Mouse (Mus musculus) heart, embryonic 15.5 days (tissue): ENCODE measurements around the gene Lrrc8a. TPM values are rescaled to one million over a fixed set of nuclear protein-coding genes. Genes with fewer than 3 reads are reported as not detected.

Source experiments
- ATAC-seq: fragments of 200-750 bp; cut with Nextera tagmentation; replicated peaks from 2 replicates; pipeline ENCODE4 v1.8.0; 2017; ENCODE audit warnings: low read depth, moderate TSS enrichment; ENCODE audit not compliant: insufficient number of reproducible peaks, insufficient read depth, low FRiP score
- H3K27ac ChIP-seq: fragments of 300-500 bp; sonication (generic); 2 replicates; pipeline ENCODE4 v1.5.1; 2015; ENCODE audit warnings: mild to moderate bottlenecking, inconsistent platforms
- H3K27me3 ChIP-seq: fragments of 300-500 bp; sonication (generic); 2 replicates; pipeline ENCODE4 v1.6.1; 2015; ENCODE audit warnings: inconsistent platforms
- H3K36me3 ChIP-seq: fragments of 300-500 bp; sonication (generic); 2 replicates; pipeline ENCODE4 v1.6.1; 2015; ENCODE audit warnings: mild to moderate bottlenecking, inconsistent platforms
- H3K4me1 ChIP-seq: fragments of 300-500 bp; sonication (generic); replicated peaks from 2 replicates; pipeline ENCODE4 v1.6.1; 2015; ENCODE audit warnings: inconsistent platforms
- H3K4me2 ChIP-seq: fragments of 300-500 bp; sonication (generic); 2 replicates; pipeline ENCODE4 v1.6.1; 2015; ENCODE audit warnings: inconsistent platforms, mild to moderate bottlenecking, moderate library complexity
- H3K4me3 ChIP-seq: fragments of 300-500 bp; sonication (generic); 2 replicates; pipeline ENCODE4 v1.5.1; 2015; ENCODE audit warnings: mild to moderate bottlenecking, inconsistent platforms
- H3K9ac ChIP-seq: fragments of 300-500 bp; sonication (generic); 2 replicates; pipeline ENCODE4 v1.6.1; 2015; ENCODE audit warnings: mild to moderate bottlenecking, inconsistent platforms
- H3K9me3 ChIP-seq: fragments of 300-500 bp; sonication (generic); replicated peaks from 2 replicates; pipeline ENCODE4 v1.6.1; 2016; ENCODE audit warnings: inconsistent platforms
- WGBS: fragments of 180-500 bp; shearing (Covaris S2); methylation state at CpG from one replicate; pipeline ENCODE4 v1.1.7; 2015; ENCODE audit warnings: mixed read lengths; 5-methylcytosine and 5-hydroxymethylcytosine counted together
- polyA plus RNA-seq: library from polyadenylated mRNA; unstranded; fragments of >200 nt; fragmentation: Nextera tagmentation; extraction: Ambion mirVana; gene quantifications from 2 replicates; pipeline ENCODE4 v1.2.1, GENCODE M21; 2015

Lrrc8a gene
- polyA plus RNA-seq, 1 experiment from 2014 or later = 37.7 TPM

GRCm38 (mm10) chr2:30264671-30265519 is 27.4 kb downstream of the Lrrc8a start:
- no peak; the same call in 1 of the 2 replicates for ATAC-seq
- 43% methylated on average over 7 of the region's 7 CpGs for WGBS
- Histone ChIP-seq H3K9ac (peak overlapping the region; percentile 36; the same call in 1 of the 2 replicates), H3K27me3 (no peaks in the 10 kb centered on the region), H3K27ac (peak overlapping the region; percentile 97), H3K9me3 (no peaks in the 10 kb centered on the region), H3K4me1 (peaks cover 68% of the 10 kb centered on the region), H3K4me3 (no peak overlapping the region), H3K4me2 (no peak overlapping the region), H3K36me3 (peaks cover 25% of the 10 kb centered on the region)

GRCm38 (mm10) chr2:30265767-30266253 is 28.3 kb downstream of the Lrrc8a start, which contains the start of gene Phyhd1:
Gene Phyhd1, plus strand, starts transcription at chr2:30266203.
- ATAC-seq = peak; percentile 68
- H3K27ac ChIP-seq = peak within 1 kb of the TSS; percentile 97
- no peaks in the 10 kb centered on the region for H3K27me3 ChIP-seq
- peak within 1 kb of the TSS; percentile 36 for H3K9ac ChIP-seq
- H3K4me2 ChIP-seq = peak within 1 kb of the TSS; percentile 29
- 16% methylated on average over 5 of the region's 5 CpGs for WGBS
- peaks cover 25% of the 10 kb centered on the region for H3K36me3 ChIP-seq
- no peaks in the 10 kb centered on the region for H3K9me3 ChIP-seq
- peak within 1 kb of the TSS; percentile 9; the same call in 1 of the 2 replicates for H3K4me3 ChIP-seq
- H3K4me1 ChIP-seq = peaks cover 64% of the 10 kb centered on the region

- WGBS = 16% methylated on average over 4 of the region's 4 CpGs
- peak; percentile 57 for ATAC-seq
- peak overlapping the region; percentile 9; the same call in 1 of the 2 replicates for H3K4me3 ChIP-seq
- H3K36me3 ChIP-seq = peaks cover 22% of the 10 kb centered on the region
- peak overlapping the region; percentile 97 for H3K27ac ChIP-seq
- peak overlapping the region; percentile 29 for H3K4me2 ChIP-seq
- H3K27me3 ChIP-seq = no peaks in the 10 kb centered on the region
- H3K9me3 ChIP-seq = no peaks in the 10 kb centered on the region
- H3K4me1 ChIP-seq = peaks cover 64% of the 10 kb centered on the region
- H3K9ac ChIP-seq = peak overlapping the region; percentile 36
Measured at GRCm38 (mm10) chr2:30266392-30266941, 29.0 kb downstream of the Lrrc8a start.

GRCm38 (mm10) chr2:30267466-30267865 is 30.0 kb downstream of the Lrrc8a start:
- 97% methylated on average over 2 of the region's 2 CpGs for WGBS

DNA sequence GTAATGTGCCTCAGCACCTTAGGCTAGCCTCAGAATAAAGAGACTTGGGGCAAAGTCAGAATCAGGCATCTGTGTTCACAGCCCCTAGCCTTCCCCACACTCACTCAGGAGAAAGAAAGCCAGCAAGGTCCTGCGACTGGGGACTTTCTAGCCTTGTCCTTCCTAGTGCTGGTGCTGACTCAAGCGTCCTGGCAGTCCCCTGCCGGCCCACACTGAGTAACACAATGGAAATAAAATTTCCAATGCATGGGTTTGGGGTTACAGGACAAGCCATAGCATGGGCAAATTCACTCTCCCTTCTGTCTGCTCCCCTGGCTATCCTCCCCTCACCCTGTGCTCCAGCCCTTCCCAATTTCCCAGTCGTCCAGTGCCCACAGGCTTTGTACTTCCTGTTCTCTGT is 30.9 kb downstream of the Lrrc8a start:
- Histone ChIP-seq H3K9ac (no peak overlapping the region), H3K4me1 (peaks cover 49% of the 10 kb centered on the region), H3K27ac (0 out of 2 replicates have a peak overlapping the region, but pooled peaks have one; percentile 16), H3K27me3 (no peaks in the 10 kb centered on the region), H3K9me3 (no peaks in the 10 kb centered on the region), H3K4me3 (no peak overlapping the region), H3K36me3 (peaks cover 10% of the 10 kb centered on the region; the same call in 1 of the 2 replicates), H3K4me2 (no peak overlapping the region)
- ATAC-seq = no peak
- WGBS = 49% methylated on average over 4 of the region's 4 CpGs

More at GRCm38 (mm10) chr2:30267466-30267865, 30.0 kb downstream of the Lrrc8a start:
- H3K27me3 ChIP-seq = no peaks in the 10 kb centered on the region
- H3K4me2 ChIP-seq = no peak overlapping the region
- H3K4me3 ChIP-seq = no peak overlapping the region
- no peak overlapping the region for H3K9ac ChIP-seq
- peaks cover 13% of the 10 kb centered on the region for H3K36me3 ChIP-seq
- ATAC-seq = no peak
- H3K27ac ChIP-seq = no peak overlapping the region
- no peaks in the 10 kb centered on the region for H3K9me3 ChIP-seq
- peaks cover 56% of the 10 kb centered on the region for H3K4me1 ChIP-seq

DNA sequence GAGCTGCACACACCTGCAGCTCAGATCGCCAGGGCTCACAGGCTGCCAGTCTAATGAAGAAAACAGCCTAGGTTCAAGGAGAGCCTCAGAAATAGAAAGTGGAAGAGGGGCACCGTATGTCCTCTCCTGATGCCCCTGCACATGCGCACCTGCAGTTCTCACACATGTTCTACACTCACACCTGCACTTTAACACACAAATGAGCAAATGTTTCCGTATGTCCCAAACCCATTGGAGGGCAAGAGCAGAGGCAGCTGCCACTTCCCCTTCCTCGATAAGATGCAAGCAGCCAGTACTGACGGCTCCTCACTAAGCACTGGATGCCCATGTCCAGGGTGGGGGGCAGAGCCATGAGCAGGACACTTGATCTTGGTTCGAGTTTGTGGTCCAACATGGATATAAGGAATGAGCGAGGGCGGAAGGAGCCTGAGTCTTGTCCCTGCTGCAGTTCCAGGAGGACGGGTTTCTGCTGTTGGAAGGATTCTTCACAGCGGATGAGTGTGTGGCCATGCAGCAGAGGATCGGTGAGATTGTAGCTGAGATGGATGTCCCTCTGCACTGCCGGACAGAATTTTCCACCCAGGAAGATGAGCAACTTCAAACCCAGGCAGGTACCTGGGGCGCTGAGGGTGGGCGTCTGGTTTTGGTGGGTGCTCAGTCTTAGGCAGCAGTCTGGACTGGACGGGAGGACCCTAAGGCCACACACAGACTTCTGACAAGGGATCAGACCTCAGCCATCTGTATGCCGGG is 31.9 kb downstream of the Lrrc8a start:
- Histone ChIP-seq H3K27me3 (no peaks in the 10 kb centered on the region), H3K9me3 (no peaks in the 10 kb centered on the region), H3K4me3 (no peak overlapping the region), H3K36me3 (no peaks in the 10 kb centered on the region), H3K9ac (no peak overlapping the region), H3K27ac (peak overlapping the region; percentile 60), H3K4me2 (no peak overlapping the region), H3K4me1 (peaks cover 38% of the 10 kb centered on the region)
- no peak for ATAC-seq
- 78% methylated on average over 17 of the region's 17 CpGs for WGBS

- H3K9me3 ChIP-seq = no peaks in the 10 kb centered on the region
- H3K9ac ChIP-seq = no peak overlapping the region
- H3K4me2 ChIP-seq = no peak overlapping the region
- no peaks in the 10 kb centered on the region for H3K36me3 ChIP-seq
- peaks cover 31% of the 10 kb centered on the region for H3K4me1 ChIP-seq
- H3K27ac ChIP-seq = peak overlapping the region; percentile 60
- no peak overlapping the region for H3K4me3 ChIP-seq
- WGBS = 10% methylated on average over 1 of the region's 1 CpGs
- peak; percentile 78 for ATAC-seq
- H3K27me3 ChIP-seq = no peaks in the 10 kb centered on the region
Measured at GRCm38 (mm10) chr2:30270134-30270533, 32.6 kb downstream of the Lrrc8a start.

DNA sequence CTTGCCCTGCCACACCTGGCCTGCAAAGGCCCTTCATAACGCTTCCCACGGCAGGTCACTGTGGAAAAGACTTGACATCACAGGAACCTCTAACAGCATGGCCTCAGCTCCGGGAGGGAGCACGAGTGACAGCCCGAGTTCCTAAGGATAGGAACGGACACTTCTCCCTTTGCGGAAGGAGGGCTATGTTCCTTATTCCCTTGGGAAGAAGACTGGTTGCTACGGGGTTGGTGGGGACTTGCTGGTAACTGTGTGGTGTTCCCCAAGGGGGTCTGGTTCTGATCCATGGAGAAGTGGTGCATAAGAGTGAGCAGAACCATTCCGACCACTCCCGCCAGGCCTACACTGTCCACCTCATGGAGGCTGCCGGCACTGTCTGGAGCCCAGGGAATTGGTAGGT is 43.2 kb downstream of the Lrrc8a start, which contains the start of gene Gm28038:
Gene Gm28038, plus strand, starts transcription at position 301 of the 400 bp plus-strand sequence.
- H3K9me3 ChIP-seq = no peaks in the 10 kb centered on the region
- no peak for ATAC-seq
- no peak within 1 kb of the TSS for H3K27ac ChIP-seq
- WGBS = 93% methylated on average over 11 of the region's 11 CpGs
- H3K27me3 ChIP-seq = no peaks in the 10 kb centered on the region
- no peak within 1 kb of the TSS for H3K4me3 ChIP-seq
- H3K36me3 ChIP-seq = peaks cover 5% of the 10 kb centered on the region; the same call in 1 of the 2 replicates
- no peak within 1 kb of the TSS for H3K9ac ChIP-seq
- H3K4me1 ChIP-seq = peaks cover 8% of the 10 kb centered on the region
- H3K4me2 ChIP-seq = no peak within 1 kb of the TSS

GRCm38 (mm10) chr2:30281651-30282050 is 44.1 kb downstream of the Lrrc8a start:
- Histone ChIP-seq H3K9ac (no peak overlapping the region), H3K4me1 (peaks cover 8% of the 10 kb centered on the region), H3K9me3 (no peaks in the 10 kb centered on the region), H3K4me3 (no peak overlapping the region), H3K27me3 (no peaks in the 10 kb centered on the region), H3K36me3 (peaks cover 5% of the 10 kb centered on the region; the same call in 1 of the 2 replicates), H3K27ac (no peak overlapping the region), H3K4me2 (no peak overlapping the region)
- 72% methylated on average over 3 of the region's 3 CpGs for WGBS
- no peak for ATAC-seq

- 87% methylated on average over 2 of the region's 2 CpGs for WGBS
- peaks cover 19% of the 10 kb centered on the region for H3K4me1 ChIP-seq
- H3K36me3 ChIP-seq = no peaks in the 10 kb centered on the region
- H3K9ac ChIP-seq = no peak overlapping the region
- no peaks in the 10 kb centered on the region for H3K9me3 ChIP-seq
- no peak overlapping the region for H3K27ac ChIP-seq
- ATAC-seq = no peak
- H3K4me2 ChIP-seq = no peak overlapping the region
- no peaks in the 10 kb centered on the region for H3K27me3 ChIP-seq
- H3K4me3 ChIP-seq = no peak overlapping the region
Measured at GRCm38 (mm10) chr2:30283193-30283592, 45.7 kb downstream of the Lrrc8a start.

GRCm38 (mm10) chr2:30285004-30285403 is 47.5 kb downstream of the Lrrc8a start:
- no peak overlapping the region for H3K9ac ChIP-seq
- ATAC-seq = no peak

More at GRCm38 (mm10) chr2:30285004-30285403, 47.5 kb downstream of the Lrrc8a start:
- no peaks in the 10 kb centered on the region for H3K9me3 ChIP-seq
- WGBS = 86% methylated on average over 5 of the region's 5 CpGs
- H3K4me3 ChIP-seq = peak overlapping the region; percentile 91
- H3K4me1 ChIP-seq = peaks cover 19% of the 10 kb centered on the region
- H3K27me3 ChIP-seq = no peaks in the 10 kb centered on the region
- H3K36me3 ChIP-seq = no peaks in the 10 kb centered on the region
- H3K27ac ChIP-seq = no peak overlapping the region
- H3K4me2 ChIP-seq = peak overlapping the region; percentile 85
